Mouse (Mus musculus) CH12.LX (cell line): Measurements from ENCODE around the gene Aim2.

Source experiments
- BHLHE40 ChIP-seq: IDR thresholded peaks from 2 replicates; pipeline ENCODE4 v1.6.1; 2011; ENCODE audit warnings: mild to moderate bottlenecking, low read depth, low read length, improper control_type of control experiment
- CTCF ChIP-seq, 2 experiments: IDR thresholded peaks in 1 of 2; conservative IDR thresholded peaks in 1 of 2; 2 replicates each; pipeline ENCODE4 v1.5.1; 2011 to 2012; ENCODE audit warnings: low read depth in 2 of 2, low read length in 2 of 2, improper control_type of control experiment in 1 of 2, inconsistent platforms in 1 of 2, mild to moderate bottlenecking in 1 of 2, moderate library complexity in 1 of 2
- MAX ChIP-seq: IDR thresholded peaks from 2 replicates; pipeline ENCODE4 v1.6.1; 2011; ENCODE audit warnings: low read length, improper control_type of control experiment
- MAZ ChIP-seq: IDR thresholded peaks from 2 replicates; pipeline ENCODE4 v1.6.1; 2012; ENCODE audit warnings: low read depth, mild to moderate bottlenecking, inconsistent platforms, low read length, improper control_type of control experiment, moderate library complexity
- MXI1 ChIP-seq: IDR thresholded peaks from 2 replicates; pipeline ENCODE4 v1.6.1; 2011; ENCODE audit warnings: mild to moderate bottlenecking, low read depth, low read length, improper control_type of control experiment
- POLR2A ChIP-seq: IDR thresholded peaks from 2 replicates; pipeline ENCODE4 v1.6.1; 2011; ENCODE audit warnings: low read depth, mild to moderate bottlenecking, improper control_type of control experiment, low read length
- POLR2AphosphoS2 ChIP-seq: IDR thresholded peaks from 2 replicates; pipeline ENCODE4 v1.6.1; 2011; ENCODE audit warnings: low read depth, low read length, improper control_type of control experiment
- SIN3A ChIP-seq: IDR thresholded peaks from 2 replicates; pipeline ENCODE4 v1.6.1; 2012; ENCODE audit warnings: low read length, improper control_type of control experiment, inconsistent platforms
- SMC3 ChIP-seq: IDR thresholded peaks from 2 replicates; pipeline ENCODE4 v1.6.1; 2011; ENCODE audit warnings: low read depth, low read length, improper control_type of control experiment
- TCF12 ChIP-seq: IDR thresholded peaks from 2 replicates; pipeline ENCODE4 v1.6.1; 2014; ENCODE audit warnings: low read depth, mild to moderate bottlenecking, inconsistent platforms, low read length, improper control_type of control experiment
- ZC3H11A ChIP-seq: IDR thresholded peaks from 2 replicates; pipeline ENCODE4 v1.6.1; 2012; ENCODE audit warnings: low read depth, mild to moderate bottlenecking, inconsistent platforms, low read length, improper control_type of control experiment
- ZKSCAN1 ChIP-seq: IDR thresholded peaks from 2 replicates; pipeline ENCODE4 v1.6.1; 2012; ENCODE audit warnings: low read depth, inconsistent platforms, low read length, improper control_type of control experiment, borderline replicate concordance

- no peak for TF ChIP-seq BHLHE40
- no peak for TF ChIP-seq POLR2A
- TF ChIP-seq CTCF (conservative IDR thresholded peaks at IDR 0.05 in 1 of 2, IDR thresholded peaks at IDR 0.05 in 1 of 2; ENCODE audit: low read depth in 2 of 2, low read length in 2 of 2), result no peak
- no peak for TF ChIP-seq MXI1
- TF ChIP-seq SIN3A, result no peak
- no peak for TF ChIP-seq ZKSCAN1
- no peak for TF ChIP-seq SMC3
- no peak for TF ChIP-seq TCF12
- no peak for TF ChIP-seq POLR2AphosphoS2
- TF ChIP-seq ZC3H11A, result no peak
- no peak for TF ChIP-seq MAZ
- TF ChIP-seq MAX, result no peak
Observed at GRCm38 (mm10) chr1:173437161-173437953, 86.7 kb downstream of the Aim2 start.
